Mouse (Mus musculus) A20 (cell line): Measurements from ENCODE around the gene Olfr1168.
"Not testable (repeated sequence)": the region's sequence is repeated elsewhere in the genome, so short reads cannot be mapped to it uniquely, and the experiment has no call there.

Source experiments
- DNase-seq: peaks from one replicate; pipeline ENCODE4 v3.0.0-alpha.2; 2011; ENCODE audit warnings: low read depth, low spot score

Gene Olfr1168

DNA sequence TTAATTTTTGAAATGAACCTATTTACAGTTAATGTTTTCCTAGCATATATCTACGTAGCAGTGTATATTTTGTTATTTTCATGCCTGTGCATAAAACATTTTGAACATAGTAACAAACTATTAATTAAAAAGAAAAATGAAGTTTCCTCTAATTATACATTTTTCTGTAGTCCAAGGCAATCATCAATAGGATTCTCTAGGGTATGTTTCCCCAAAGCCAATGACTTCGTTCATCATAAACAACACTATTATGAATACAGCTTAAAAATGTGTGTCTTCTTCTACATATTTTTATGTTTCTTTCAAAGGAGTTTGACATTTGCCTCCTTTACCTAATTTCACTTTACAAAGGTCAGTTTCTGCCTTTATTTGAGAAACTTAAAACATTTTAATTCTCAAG, at the start of gene Olfr1168:
Olfr1168 (plus strand) TSS at position 301 of the 400 bp plus-strand sequence.
- no peak for DNase-seq

DNA sequence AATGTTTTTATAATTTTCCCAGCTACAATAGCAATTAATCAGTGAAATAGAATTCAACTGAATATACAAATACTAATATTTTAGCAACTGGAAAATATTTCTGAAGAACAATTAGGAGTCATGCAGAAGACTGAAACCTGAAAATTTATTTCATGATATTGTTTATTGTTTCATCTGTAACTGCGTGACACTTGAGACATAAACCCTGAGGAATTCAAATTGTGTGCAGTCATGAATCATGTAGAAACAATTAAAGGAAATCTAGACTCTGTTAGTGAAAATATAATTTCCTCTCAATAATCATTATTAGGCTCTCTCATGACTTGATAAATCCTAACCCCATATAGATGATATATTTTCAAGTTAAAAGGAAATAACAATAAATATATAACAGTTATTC, 26.6 kb upstream of the Olfr1168 start, which contains the start of gene Olfr1167:
Olfr1167 (minus strand) TSS at position 101 of the 400 bp plus-strand sequence.
- not testable (repeated sequence) for DNase-seq

- DNase-seq = no peak
These were observed 39.1 kb downstream of the Olfr1168 start for GRCm38 (mm10) chr2:88220784-88221183.

GRCm38 (mm10) chr2:88228234-88228633, 46.6 kb downstream of the Olfr1168 start, which contains the start of gene Olfr1170:
TSS of gene Olfr1170 (minus strand) at chr2:88228334.
- DNase-seq = no peak
